Mouse (Mus musculus): ENCODE measurements at regions not wholly inside any gene's neighbourhood (a gene's known extent, or its start where the extent isn't known, plus 50 kb on each side); places are given as distances from the start of the nearest gene placed in this dataset.

- no peak for DNase-seq
These were observed 90.6 kb downstream of the Zfp706 start for GRCm38 (mm10) chr15:36916998-36917397.

- DNase-seq: no peak
These were observed 93.1 kb downstream of the Zfp706 start for GRCm38 (mm10) chr15:36914239-36915100.

GRCm38 (mm10) chr15:36913308-36913707, 94.3 kb downstream of the Zfp706 start:
- DNase-seq: no peak

GRCm38 (mm10) chr15:36910272-36910671, 97.3 kb downstream of the Zfp706 start:
- peak; percentile 52 for DNase-seq

- DNase-seq: no peak
These were observed 98.1 kb downstream of the Zfp706 start for GRCm38 (mm10) chr15:36909494-36909893.

- no peak for DNase-seq
These were observed 100.8 kb downstream of the Zfp706 start for GRCm38 (mm10) chr15:36906789-36907188.

- DNase-seq: no peak
These were observed 101.5 kb downstream of the Zfp706 start for GRCm38 (mm10) chr15:36906052-36906451.

- DNase-seq: no peak
These were observed 103.7 kb downstream of the Zfp706 start for GRCm38 (mm10) chr15:36903922-36904321.

GRCm38 (mm10) chr15:36903309-36903708, 104.3 kb downstream of the Zfp706 start:
- DNase-seq: no peak

- no peak for DNase-seq
These were observed 105.7 kb downstream of the Zfp706 start for GRCm38 (mm10) chr15:36901830-36902285.

- DNase-seq: no peak
These were observed 106.2 kb downstream of the Zfp706 start for GRCm38 (mm10) chr15:36901350-36901749.

- DNase-seq: no peak
These were observed 106.6 kb downstream of the Zfp706 start for GRCm38 (mm10) chr15:36900940-36901339.

- no peak for DNase-seq
These were observed 107.7 kb downstream of the Zfp706 start for GRCm38 (mm10) chr15:36899882-36900281.

- peak; percentile 48 for DNase-seq
These were observed 108.6 kb downstream of the Zfp706 start for GRCm38 (mm10) chr15:36898857-36899523.

- DNase-seq: no peak
These were observed 109.2 kb downstream of the Zfp706 start for GRCm38 (mm10) chr15:36898326-36898725.

GRCm38 (mm10) chr15:36896265-36896664, 111.3 kb downstream of the Zfp706 start:
- DNase-seq: no peak

GRCm38 (mm10) chr15:36895031-36895430, 112.5 kb downstream of the Zfp706 start:
- no peak for DNase-seq

- no peak for DNase-seq
These were observed 114.1 kb downstream of the Zfp706 start for GRCm38 (mm10) chr15:36893407-36893969.

- DNase-seq: no peak
These were observed 114.9 kb downstream of the Zfp706 start for GRCm38 (mm10) chr15:36892576-36893205.

- DNase-seq: no peak
These were observed 115.7 kb downstream of the Zfp706 start for GRCm38 (mm10) chr15:36891851-36892250.

- DNase-seq: no peak
These were observed 116.3 kb downstream of the Zfp706 start for GRCm38 (mm10) chr15:36891296-36891695.

- DNase-seq: no peak
These were observed 118.5 kb downstream of the Zfp706 start for GRCm38 (mm10) chr15:36889072-36889471.

Data from adrenal gland, postnatal 25 days (tissue).